Mouse (Mus musculus) R1 (cell line): Measurements from ENCODE around the gene Slc25a26.
A peak's percentile ranks its signal among the peaks of the same experiment; 100 is the strongest.

ENCODE experiments used
- DNase-seq: peaks from one replicate; pipeline ENCODE4 v3.0.0-alpha.2; 2018; ENCODE audit warnings: low read depth, low spot score

Slc25a26 gene

DNA sequence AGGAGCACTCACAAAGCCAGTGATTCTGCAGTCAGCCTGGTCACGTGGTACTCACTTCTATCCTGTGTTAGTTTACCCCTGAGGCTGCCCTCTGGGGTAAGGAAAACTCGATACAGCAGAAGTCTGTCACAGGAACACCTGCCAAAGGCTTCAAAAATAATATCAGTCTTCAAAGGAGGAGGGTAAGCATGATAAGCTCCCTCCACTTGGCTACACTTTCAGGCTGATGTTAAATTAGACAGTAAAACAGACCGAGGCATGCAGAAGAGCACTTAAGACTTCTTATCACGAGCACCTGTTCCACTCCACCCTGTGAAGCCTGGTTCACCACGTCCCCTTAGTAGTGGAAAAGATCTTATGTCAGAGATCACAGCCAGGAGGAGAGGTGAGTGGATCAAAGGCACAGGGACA is 136.9 kb downstream of the Slc25a26 start:
- DNase-seq: no peak

DNA sequence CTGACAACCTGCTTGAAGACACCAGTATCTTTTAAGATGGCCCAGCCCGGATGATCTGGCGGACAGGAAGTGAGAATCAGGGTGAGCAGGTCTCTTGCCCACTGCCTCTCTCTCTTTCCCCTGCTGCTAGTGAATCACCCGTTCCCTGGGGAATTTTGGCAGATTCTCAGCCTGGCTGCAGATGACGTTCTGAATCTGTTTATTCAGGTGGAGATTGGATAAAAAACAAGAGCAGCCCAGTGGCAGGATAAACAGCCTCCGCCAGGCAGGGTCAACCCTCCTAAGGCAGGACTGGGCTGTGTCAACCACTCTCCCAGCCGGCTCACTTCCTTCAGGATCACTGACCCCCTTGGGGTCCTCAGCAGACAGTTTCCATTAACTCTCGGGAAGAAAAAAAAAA is 140.2 kb downstream of the Slc25a26 start:
- DNase-seq: no peak

DNA sequence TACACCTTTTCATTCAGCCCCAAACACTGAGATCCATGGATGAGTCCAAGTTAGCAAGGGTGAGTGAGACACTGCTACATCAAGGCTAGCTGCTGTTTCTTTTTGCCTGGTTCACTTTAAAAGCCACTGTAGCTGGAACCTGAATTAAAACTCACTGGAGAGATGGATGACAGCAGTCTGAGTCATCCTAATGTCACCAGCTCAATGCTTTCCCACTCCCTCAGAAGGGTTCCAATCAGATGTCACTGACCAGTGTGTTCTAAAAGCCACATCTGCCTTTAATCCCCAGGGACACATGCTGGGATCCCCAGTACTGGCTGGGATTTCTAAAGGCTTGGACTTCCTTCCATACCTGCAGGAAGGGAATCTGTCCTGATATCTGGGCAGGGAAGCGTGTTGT is 141.9 kb downstream of the Slc25a26 start:
- DNase-seq: no peak

DNA sequence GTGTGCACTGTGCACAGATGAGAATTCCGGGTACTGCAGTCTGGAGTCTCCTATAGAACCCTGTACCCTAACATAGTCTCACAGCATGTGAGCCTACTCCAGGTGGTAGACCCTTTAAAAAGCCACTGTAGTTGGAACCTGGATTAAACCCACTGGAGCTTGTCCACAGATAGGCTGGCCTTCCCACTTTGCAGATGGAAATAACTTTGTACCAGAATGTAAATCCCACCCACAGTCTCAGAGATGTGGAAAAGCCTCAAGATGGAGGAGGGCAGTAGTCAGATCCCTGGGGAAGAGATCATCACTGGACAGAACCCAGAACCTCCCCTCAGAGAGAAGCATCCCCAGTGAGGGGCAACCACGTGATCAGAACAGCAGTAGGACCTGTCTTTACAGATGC is 143.9 kb downstream of the Slc25a26 start:
- DNase-seq: no peak

DNA sequence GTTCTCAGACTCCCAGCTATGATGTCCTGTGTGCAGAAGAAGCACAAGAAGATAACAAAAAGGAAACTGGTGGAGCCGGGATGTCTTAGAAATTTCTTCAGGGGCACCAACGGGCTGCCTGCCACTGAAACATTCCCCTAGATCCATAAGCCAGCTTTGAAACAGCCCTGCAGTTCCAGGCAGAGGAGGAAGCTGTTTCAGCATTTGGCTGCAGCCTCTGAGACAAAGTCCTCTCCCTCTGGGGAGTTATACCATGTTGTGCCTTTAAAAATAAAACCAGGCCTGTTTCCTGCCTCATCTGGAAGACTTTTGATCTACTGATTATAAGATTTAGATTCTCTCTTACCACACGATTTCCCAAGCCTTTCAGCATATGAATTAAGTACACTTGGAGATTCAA is 144.5 kb downstream of the Slc25a26 start:
- DNase-seq: no peak

DNA sequence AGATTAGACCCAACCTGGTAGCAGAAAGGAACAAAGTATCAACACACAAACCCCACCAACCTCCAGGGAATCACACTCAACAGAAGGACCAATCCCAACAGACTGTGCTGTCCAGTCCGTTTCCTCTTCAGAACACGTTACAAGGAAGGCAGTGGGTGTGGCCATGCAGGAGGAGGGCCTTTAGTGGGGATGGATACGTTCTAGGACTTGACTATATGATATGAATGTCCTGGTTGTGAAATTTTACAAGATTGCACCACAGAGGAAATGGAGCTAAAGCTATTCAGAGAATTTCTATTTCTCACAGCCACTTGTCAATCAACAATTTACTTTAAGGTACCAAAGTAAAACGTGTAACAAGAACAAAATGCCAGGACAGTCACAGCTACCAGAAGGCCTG is 145.6 kb downstream of the Slc25a26 start:
- no peak for DNase-seq

DNA sequence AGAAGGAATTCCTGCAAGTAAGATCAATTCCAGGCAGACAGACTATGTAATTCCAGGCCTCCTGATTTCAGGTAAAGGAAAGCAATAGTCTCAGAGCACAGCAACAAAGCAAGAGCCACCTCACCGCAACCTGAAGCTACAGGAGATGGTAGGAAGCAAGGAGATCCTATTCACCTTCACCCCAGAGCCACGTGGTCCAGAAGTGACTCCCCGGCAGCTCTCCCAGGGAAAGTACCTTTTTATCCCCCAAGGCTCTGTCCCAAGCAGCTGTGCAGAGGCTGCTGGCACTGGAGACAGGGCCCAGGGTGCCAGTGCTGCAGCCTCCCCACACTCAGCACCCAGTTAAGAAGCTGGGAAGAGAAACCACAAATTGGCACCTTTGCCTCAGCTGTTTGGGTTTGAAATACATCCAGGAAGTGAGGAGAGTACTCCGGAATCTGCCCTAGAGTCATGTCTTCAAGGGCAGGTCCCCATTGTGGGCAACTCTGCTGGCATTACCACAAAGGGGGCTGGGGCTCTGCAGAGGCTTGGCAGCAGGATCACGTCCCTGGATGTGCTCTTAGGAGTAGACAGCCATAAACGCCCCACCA is 146.2 kb downstream of the Slc25a26 start:
- no peak for DNase-seq

DNA sequence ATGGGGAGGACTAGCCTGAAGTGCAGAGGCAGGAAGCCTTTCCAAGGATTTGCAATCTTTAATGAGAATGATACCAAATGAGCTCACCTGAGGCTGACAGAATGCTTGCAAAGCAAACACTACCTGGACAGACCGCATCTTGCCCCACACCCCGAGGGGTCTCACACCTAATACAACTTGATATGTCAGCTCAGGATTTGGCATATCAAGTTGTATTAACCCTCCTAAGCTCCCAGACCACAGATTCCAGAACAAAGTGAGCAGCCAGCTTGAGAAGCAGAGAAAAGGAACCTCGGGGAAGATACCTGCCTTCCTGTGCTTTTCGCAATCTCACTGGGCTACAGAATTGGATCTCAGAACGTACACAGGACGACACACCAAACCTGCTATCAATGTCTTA is 146.8 kb downstream of the Slc25a26 start:
- no peak for DNase-seq

DNA sequence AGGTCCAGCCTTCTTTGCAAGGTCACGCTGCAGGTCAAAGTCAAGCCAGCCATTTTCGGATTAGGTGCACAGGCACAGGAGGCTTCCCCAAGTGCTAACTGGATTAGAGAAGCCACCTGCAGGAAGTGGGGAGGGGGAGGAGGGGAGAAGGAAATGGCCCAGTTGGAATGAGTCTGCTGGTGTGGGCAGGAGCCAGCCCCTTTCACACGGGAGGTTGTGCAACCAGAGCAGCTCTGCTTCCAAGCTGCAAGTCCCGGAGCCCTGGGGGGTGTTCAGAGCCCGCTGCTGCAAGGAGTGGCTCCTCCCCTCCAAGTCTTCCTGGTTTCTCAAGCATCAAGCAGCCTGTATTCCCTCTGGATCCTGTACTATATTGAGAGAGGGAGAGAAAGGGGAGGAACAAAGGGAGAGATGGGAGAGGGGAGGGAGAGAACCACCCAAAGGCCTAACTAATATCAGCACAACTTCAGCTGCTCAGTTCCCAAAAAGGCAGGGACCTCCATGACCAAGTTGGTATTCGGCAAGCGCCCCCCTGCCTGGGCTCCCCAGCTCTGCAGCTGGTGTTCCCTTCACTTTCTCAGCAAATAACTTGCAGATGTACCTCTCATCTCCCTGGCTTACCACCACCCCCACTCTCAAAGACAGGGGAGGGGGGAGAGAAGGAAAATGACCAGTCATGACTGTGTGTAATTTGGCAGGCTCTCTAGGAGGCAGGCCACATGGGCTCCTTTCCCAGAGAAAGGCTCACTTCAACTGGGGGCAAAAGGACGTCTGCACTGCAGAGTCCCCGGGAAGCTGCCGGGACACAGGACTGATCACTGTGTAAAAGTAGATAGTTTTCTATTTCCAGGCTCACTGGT is 147.7 kb downstream of the Slc25a26 start:
- peak; percentile 97 for DNase-seq

DNA sequence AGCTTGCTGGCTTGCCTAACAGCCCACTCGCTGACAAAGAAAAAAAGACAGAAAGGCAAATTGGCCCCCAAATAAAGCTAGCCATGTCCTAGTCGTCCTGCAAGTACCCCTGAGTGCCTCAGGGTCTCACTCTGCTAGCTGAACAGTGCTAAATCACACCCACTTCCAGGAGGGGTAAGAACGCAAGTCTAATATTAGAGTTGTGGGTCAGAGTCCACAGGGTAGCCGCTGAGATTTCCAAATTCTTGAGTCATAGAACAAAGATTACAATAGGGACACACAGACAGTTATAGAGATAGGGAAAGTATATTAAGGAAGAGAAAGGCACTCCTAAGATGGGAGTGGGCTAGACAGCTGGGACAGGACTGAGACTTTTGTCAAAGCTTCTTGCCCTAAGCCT is 148.4 kb downstream of the Slc25a26 start:
- no peak for DNase-seq

DNA sequence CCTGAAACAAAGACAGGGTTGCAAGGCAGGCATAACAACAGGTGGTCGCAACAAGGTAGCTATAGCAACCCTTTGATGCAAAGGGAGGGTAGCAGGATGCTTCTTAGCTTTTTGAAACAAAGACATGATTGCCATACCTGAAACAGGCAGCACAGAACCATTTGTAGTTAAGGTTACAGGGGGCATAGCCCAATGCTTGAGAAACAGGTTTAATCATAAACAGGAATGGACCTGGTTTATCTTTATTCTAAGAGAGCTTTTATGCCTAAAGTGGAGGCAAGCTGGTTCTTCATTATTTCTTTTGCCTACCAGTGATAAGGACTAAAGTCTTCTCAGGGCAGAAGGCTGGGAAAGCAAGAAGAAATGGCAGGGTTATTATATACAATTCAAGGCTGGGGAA is 149.5 kb downstream of the Slc25a26 start:
- DNase-seq: no peak

DNA sequence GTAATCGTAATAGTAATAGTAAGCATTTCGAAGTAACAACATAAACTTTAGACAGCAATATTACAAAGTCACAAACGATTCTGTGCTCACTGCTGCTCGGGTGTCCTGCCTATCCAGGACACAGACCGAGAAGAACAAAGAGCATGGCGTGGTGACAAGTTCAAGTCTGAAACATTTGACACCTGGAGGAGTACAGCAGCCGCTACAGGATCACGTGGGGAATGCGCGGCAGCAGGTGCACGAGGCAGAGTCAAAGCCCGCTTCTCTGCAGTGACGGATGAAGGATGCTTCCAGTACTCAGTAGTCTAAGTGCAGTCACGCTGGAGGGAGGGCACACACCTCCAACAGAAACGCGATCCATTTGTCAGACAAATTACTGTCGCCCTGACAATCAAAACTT is 151.4 kb downstream of the Slc25a26 start:
- no peak for DNase-seq

DNA sequence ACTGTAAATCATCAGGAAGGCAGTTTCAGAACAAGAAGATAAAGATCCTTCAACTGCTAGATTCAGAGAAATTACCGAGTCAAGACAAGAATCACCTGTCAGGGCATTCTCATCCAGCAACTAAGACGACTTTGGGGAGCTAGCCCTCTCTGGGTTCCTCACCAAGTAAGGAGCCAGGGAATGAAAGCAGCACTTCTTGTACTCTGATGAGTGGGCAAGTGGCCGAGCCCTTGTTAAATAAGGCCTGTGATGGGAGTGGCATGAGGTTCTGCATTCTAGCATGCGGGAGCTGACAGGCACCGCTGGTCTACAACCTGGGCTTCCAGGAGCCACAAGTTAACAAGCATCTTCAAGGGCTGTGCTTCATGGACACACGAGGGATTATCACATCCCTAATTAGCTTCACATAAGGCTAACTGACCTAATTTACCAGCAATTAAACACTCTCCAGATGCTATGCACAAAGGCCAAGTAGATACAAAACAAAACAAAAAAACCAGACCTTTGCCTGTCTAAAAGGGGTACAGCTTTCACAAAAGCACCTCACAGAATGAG is 152.6 kb downstream of the Slc25a26 start:
- no peak for DNase-seq

DNA sequence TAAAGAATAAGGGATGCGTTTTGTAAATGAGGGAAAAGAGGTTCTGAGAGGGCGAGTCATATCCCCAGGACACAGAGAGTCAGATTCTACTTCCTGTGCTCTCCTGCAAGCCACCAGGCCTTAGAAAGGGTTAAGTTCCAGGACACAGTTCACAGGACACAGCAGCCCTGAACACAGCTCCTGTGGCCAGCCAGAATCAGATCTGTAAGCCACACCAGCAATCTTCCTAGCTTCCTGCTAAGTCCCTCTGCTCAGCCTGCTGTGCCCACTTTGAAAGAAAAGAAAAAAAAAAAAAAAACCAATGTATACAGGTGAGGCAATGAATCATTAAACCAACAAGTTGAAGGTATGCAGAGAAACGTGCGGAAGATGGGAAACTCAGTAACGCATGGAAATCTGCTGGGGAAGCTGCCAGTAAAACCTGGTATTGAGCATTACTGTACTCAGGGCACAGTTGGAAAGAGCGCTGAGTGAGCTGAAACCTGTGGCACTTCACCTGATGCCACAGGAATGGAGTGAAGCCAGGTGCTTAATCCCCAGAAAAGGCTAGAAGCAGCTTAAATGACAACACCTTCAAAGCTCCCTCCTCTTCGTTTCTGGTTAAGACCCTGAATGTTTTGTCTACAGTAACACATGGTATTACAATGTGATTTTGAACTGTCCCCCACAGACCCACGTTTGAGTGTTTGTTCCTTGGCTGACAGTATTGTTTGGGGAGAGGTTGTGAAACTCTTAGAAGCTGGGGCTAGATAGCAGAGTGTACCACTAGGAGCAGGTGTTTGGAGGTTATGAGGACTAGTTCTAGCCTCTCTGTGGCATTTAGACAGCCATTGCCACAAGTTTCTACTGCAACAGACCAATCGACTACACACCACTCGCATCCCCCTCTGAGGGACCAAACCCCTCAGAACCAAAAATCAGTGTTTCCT is 153.5 kb downstream of the Slc25a26 start:
- no peak for DNase-seq
